Mouse (Mus musculus): ENCODE results near the gene Mcur1.

- TF ChIP-seq POLR2A (IDR thresholded peaks at IDR 0.05; ENCODE audit: borderline replicate concordance, low read depth, low read length): no peak
- TF ChIP-seq CTCF (IDR thresholded peaks at IDR 0.05; ENCODE audit: low read depth, low read length): no peak
These were observed 13.1 kb downstream of the Mcur1 start for GRCm38 (mm10) chr13:43546861-43547260.
